Mouse (Mus musculus) adrenal gland, postnatal 4 days (tissue): Measurements from ENCODE around the gene Vsig8. TPM values are rescaled to one million over a fixed set of nuclear protein-coding genes. Genes with fewer than 3 reads are reported as not detected.

Experiments
- DNase-seq, 2 experiments: peaks; one replicate each; pipeline ENCODE4 v3.0.0; 2021 to 2022; ENCODE audit warnings: low spot score in 2 of 2, mixed read lengths in 2 of 2
- long read RNA-seq, 2 experiments: library from polyadenylated mRNA; stranded (forward); transcript quantifications; one replicate each; pipeline ENCODE4 v2.0.0; 2021
- total RNA-seq, 2 experiments: library from RNA; stranded (reverse); gene quantifications; 2 replicates each; pipeline ENCODE4 v1.2.3; 2021

The Vsig8 gene
- total RNA-seq = under 1 TPM in 1 of 2 experiments, not detected in 1; 0.17 TPM
- long read RNA-seq, experiment 1 = 0 reads
- long read RNA-seq, experiment 2, partial matches to known transcripts = 0 of 1 reads
- long read RNA-seq, experiment 2, other reads (novel, unspliced or antisense) = 1 of 1 reads

DNA sequence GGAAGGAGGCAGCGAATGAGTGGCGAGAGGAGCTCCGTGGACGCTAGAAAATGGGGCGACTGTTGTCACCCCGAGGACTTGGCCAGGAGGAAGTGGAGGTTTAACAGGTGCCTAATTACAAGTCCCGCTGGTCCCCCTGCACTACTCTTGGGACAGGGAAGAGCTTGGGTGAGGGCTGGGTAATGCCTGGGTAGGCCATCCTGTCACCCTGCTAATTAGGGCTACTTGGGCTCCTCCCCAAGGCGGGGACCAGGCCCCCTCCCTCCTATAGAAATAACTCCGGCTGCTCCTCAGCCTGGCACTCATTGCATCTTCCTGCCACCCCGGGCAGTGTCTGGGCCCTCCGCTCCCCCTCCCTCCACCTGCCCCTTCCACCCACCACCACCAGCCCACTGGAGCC lies at the start of gene Vsig8:
Gene Vsig8 (plus strand): TSS at position 301 of the 400 bp plus-strand sequence.
- no peak for DNase-seq

DNA sequence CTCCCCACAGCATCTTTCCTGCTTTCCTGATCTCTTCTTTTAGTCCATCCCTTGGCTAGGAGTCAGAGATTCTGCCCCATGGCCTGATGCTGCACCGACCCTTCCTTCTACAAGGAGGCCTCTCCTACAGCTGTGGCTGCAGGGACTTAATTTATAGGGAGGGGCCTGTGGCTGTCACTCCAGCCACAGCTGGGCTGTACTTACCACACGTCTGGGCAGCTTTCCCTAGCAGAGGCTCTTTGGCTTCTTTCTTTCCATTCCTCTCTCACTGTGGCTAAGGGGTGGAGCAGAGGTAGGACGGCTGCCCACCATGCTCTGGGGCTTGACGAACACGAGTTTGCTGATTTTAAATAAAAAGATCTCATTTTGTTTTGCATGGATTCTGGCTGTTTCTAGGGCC lies 48.7 kb upstream of the Vsig8 start:
- no peak for DNase-seq

DNA sequence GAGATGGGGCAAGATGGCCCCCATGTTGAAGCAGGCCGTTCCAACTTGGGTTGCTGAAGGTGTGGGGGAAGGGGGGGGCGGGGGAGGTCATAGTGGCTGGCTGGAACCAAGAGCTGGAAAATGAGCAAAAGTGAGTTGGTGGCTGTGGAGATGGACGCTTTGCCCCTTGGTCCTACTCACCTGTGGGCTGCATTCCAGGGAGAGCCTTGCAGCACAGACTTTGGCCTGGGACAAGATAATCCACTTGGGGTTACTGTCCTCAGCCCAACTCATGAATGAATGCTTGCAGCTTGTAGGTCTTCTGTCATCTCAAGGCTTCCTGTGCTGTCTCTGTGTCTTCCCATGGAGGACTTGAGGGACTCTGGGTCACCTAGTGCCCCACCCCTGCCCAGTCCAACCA lies 48.0 kb upstream of the Vsig8 start:
- no peak for DNase-seq

DNA sequence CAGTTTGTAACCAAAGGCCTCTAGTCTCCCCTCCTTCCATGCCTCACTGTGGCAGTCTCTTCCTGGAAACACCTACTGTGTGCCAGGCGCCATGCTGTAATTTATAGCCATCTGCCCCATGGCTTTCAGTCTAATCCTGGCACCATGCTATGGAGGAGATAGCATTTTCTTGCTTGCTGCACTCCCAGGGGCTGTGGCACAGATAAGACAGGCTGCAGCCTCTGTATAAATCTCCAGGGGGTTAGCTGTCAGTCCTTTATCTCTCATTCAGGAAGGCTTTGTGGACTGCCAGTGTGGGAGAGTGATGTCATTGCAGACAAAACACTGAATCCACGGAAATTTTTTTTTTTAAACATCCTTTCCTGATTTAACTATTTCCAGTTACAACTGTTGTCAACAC lies 47.6 kb upstream of the Vsig8 start:
- DNase-seq = no peak

DNA sequence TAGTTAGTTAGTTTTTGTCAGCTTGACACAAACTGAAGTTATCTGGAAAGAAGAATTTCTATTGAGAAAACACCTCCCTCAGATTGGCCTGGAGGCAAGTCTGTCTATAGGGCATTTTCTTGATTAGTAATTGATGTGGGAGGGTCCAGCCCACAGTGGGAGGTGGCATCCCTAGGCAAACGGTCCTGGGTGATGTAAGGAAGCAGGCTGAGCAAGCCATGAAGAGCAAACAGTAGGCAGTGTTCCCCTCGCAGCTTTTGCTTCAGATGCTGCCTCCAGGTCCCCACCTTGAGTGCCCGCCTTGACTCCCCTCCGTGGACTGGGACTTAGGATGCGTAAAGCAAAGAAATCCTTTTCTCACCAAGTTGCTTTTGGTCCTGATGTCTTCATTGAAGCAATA lies 46.5 kb upstream of the Vsig8 start:
- no peak for DNase-seq

DNA sequence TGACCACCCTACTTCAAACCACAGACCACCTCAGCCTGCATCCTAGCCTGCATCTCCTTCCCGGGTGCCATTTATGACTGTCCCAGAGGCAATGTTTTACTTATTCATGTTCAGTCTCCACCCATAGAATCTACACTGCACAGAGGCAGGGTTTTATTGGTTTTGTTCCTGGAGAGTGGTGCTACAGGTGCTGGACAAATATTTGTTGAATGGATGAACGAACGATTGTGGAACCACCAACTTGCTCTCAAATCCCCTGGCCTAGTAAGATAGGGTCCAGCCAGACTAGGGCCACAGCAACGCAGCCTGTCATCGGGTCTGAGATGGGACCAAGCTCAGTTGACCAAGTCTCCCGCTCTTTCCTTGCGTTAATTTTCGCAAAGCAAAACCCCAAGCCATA lies 45.8 kb upstream of the Vsig8 start:
- DNase-seq = no peak

DNA sequence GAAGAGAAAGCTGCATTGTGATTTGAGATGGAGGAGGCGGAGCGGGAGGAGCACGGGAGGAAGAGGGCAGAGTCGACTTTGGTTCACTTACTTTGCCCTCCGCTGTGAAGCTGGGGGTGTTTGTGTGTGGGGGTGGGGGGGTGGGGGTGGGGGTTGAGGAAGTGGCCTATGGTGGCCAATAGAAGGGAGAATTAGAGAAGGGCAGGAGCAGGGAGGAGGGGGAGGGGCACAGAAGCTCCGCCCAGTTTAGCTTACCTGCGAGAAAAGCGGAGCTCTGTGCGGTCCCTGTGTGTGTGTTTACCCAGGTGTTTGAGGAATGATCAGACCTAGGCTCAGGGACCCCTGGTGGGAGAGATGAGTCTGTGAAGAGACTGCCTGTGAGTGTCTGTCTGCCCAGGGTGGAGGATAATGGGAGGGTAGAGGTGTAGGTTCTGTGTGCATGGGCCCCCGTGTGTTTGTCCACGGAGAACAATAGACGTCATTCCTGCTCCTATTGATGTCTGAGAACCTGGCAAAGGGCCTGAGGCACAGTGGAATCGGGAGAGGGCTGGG lies 45.2 kb upstream of the Vsig8 start:
- no peak for DNase-seq

DNA sequence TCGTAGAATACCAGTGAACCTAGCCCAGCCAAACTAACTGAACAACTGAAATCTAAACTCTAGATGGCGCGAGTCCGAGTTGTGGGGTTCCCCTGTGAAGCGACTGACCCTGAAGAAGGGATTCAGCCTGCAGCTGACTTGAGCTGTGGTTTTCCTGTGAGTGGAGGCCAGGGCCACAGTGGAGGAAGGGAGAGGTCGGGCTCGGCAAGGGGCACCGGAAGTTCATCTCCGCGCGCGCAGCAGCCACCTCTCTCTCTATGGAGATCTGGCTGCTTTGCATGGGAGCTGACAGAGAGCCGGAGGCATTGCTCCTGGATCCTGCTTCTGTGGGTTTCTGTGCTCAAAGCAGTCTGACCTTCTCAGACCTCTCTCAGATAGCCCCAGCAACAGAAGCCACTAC lies 42.8 kb upstream of the Vsig8 start:
- DNase-seq = peak in 1 of 2 experiments; percentile 42

DNA sequence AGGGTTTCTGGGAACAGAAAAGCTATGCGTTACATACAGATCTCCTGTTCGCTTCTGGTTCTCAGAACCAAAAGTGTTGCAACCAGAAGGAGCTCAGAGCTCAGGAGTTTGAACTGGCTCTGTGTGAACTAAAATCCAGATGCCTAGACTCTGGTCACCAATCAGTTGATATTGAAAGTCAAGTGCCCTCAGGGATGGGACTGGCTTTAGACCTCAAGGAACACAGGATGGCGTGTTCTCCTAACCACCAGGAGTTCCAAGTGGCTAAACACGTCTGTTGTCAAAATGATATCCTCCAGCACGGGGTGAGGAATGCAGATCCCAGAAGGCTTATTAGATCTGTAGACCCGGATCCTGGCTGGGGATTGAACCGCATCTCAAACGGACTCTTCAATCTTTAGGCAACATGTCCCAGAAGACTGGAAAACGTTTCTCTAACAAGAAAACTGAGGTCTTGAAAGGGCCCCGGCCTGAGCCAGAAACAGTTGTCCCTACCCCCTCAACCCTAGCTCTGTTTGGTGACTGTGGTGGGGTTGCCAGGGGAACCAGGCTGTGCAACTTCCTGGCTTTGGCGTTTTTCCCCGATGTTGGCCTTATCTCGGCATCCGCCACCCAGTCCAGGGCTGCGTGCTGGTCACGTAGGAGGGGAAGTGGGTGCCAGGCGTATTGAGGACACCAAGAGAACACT lies 42.1 kb upstream of the Vsig8 start:
- no peak for DNase-seq

DNA sequence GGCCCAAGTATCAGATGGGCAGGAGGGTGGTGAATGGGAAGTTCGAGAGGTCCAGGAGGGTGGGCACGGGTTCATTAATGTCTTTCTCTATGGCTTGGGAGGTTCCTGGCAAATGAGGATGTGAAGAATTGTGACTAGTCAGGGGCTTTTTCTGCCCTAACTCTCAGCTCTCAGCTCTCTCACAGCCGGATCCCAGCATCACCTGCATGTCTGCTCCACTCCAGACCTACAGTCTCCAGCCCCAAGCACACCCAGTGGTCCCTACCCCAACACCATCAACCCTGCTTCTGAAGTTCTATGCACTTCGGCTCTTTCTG lies 41.6 kb upstream of the Vsig8 start:
- no peak for DNase-seq

DNA sequence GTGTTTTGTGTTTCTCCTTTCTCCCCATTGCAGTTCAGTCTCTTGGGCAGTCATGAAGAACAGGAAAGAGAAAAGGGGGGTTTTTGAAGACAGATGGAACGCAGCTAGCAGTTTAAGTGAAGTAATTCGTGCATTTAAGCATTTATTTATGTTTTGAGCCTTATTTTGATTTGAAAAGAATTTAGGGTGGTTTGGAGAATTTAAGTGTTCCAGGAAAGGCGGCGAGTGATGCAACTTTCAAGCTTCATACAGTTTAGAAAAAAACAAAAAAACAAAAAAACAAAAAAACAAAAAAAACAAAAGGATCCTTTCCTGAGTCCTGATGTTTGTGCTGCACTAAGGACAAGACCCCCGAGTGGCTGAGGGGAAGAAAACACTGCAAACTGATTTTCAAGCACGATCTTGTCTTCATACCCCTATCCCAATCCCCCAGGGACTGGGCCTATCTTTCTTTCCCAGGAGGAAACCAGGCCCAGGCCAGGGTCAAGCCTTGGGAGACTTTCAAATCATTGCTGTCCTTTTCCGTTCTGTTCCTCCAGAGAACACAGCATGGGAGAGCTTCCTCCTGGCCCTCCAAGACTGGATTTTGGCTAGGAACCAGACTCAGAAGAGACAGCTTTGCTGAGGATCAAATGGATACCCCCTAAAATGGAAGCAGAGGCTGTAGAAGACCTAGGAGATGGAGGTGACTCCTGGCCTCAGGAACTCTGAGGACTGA lies 41.0 kb upstream of the Vsig8 start:
- DNase-seq = no peak

DNA sequence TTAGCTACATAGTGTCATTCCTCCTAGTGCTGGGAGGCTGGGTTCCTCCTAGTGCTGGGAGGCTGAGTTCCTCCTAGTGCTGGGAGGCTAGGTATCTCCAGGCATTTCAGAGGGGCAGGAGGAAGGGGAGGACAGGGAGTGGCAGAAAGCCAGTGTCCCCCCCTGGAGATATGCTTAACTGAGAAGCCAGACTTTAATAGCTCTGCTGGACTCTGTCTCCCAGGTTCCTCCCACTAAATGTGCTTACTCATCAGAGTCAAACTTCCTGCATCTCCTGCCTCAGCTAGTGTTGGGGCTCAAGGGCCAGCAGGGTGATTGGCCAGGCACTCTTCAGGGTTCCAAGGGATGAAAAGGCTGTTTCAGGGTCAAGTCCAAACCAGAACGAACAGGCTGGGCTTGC lies 40.3 kb upstream of the Vsig8 start:
- no peak for DNase-seq

DNA sequence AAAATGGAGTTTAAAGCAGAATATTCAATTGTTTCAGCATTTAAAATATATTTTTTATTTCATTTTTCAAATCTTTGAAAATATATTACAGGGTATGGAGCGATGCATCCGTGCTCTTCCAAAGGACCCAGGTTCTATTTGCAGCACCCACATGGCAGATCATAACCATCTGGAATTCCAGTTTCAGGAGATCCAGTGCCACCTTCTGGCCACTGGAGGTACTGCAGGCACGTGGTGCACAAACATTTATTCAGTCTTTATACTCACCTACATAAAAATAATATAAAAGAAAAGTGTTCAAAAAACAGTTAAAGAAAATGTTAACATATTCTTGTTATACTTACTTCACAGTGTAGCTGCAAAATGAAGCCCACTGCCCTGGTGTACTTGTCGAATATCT lies 37.7 kb upstream of the Vsig8 start:
- no peak for DNase-seq

DNA sequence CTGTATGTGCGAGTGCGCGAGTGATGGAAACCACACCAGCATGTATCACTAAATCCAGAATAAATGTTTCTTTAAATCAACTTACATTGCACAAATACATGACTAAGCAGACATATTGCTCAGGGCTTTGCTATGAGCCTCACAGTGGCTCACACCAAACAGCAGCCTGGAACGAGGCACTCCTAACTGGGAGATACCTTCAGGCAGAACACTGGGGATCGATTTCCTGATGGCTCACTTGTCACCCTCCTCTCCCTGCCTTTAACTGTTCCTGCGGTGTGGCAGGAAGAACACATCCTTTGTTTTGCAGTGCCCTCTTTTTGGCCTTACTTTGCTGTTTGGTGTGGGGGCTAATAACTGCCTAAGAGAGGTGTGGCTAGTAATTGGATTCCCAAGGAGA lies 36.1 kb upstream of the Vsig8 start:
- no peak for DNase-seq

DNA sequence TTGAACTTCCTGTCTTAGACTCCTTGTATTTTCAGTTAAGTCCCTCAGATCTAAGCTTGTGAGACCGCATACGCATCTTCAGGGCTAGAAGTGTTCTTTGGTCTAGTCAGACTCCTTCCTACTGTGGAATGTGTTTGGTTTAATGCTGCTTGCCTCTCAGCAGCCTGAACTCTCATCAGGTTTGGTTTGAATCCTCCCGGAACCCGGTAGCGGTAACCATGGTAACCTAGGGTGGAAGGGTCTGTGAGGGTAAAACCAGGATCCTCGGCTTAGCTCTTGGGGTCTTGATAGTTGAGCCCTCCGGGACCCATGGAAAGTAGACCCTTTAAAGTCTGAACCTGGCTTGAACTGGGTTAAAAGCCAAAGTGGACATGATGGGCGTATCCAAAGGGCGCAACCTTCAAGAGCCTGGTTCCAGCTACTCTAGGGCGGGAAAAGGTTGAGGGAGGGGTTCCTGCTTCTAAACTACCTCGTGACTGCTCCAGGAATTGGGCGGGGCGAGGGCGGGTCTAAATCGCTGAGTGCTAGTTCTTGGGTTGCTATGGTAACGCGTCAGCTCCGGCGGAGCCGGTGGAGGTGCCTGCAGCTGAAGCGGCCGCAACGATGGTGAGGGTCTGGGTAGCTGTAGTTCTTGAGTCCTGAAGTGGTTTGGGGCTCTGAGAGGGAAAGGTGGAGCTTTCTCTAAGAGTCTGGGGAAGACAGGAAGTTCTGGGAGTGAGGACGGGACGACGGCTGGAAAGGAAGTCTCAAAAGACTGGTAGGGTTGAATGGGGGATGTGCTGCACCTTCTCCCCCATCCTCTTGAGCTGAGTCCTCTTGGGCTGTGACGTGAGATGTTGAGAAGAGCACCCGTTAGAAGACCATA lies 34.9 kb upstream of the Vsig8 start, which contains the start of gene Cfap45:
Gene Cfap45 (plus strand): TSS at position 226 of the 865 bp plus-strand sequence.
- peak; percentile 38 to 59 for DNase-seq

DNA sequence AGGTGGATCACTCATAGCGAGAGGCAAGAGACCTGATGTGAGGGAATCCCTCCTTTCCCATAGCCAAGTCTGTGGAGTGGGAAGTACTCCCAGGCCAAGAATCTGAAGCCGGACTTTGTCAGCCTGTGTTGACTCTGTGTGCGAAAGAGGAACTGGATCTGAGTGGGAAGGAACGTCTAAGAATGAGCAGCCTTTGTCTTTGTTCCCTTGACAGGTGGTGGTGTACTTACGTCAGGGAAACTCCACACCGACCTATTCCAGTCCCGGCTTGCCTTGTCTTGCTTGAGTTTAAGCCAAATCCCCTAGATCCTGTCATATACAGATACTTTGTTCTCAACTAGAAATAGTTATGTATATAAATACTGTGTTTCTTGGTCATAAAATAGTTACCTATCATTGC lies 33.2 kb upstream of the Vsig8 start:
- no peak for DNase-seq

DNA sequence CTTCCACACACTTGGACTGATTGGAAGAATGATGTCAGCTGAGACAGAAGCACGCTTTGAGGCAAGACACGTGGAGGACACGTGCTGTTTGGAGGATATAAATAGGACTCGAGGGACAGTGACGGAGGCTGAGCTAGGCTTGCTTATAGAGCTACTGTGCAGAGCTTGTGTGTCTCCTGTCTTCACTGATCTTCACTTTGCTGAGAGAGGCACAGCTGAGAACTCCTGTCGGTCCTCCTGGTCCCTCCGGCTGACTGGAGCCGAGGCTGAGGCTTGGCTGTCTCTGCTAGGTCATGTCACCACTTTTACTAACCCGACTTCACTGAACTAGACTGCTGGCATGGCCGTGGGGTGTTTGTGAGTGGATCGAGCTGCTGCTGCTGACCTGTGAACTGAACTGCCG lies 32.0 kb upstream of the Vsig8 start:
- no peak for DNase-seq

DNA sequence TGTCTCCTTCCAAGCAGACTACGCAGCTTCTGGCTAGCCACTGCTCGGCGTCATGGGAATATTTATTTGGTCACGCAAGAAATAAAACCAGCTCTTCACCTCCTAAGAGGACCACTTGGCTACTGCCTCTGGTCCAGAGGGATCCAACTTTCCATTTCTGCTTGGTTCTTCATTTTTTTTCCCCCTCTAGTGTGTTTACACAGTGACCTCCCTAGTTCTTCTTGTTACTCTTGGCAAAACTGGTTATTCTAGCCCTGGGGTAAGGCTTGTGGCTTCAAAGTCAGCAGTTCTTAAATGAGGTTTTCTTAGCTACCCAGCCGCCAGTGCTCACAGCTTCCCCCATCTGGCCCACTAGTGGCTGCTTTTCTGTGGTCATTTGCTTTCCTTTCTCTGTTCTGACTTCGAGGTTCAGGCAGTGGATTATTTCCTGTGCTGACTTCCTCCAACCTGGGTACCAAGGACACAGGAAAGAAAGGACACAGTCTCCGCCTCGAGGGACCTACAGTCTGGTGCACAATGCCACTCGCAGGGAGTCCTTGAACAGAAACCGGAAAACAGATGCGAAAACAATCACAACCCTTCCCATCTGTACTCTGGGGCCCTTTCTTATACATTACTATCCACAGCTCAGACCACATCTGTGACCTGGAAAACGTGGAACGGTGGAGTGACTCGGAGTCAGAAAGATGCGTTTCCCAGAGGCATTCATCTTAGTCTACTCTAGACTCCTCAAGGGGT lies 30.5 kb upstream of the Vsig8 start:
- DNase-seq = no peak

DNA sequence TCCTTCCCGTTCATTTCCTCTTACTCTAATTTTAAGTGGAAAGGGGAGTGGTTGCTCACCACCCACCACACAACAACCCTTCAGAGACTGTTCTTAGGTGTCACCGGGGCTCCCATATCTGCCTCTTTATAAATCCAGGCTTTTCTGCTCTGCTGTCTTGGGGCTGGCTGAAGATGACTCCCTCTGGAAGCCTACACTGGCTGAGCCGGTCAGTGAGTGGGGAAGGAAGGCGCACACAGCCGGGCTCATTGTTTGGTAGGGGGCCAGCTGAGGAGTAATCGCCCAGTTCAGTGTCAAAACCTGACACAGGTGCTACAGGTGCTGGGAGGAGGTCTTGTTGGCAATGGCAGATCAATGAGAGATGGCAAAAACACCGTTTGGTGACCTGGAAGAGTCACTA lies 29.8 kb upstream of the Vsig8 start:
- no peak for DNase-seq

DNA sequence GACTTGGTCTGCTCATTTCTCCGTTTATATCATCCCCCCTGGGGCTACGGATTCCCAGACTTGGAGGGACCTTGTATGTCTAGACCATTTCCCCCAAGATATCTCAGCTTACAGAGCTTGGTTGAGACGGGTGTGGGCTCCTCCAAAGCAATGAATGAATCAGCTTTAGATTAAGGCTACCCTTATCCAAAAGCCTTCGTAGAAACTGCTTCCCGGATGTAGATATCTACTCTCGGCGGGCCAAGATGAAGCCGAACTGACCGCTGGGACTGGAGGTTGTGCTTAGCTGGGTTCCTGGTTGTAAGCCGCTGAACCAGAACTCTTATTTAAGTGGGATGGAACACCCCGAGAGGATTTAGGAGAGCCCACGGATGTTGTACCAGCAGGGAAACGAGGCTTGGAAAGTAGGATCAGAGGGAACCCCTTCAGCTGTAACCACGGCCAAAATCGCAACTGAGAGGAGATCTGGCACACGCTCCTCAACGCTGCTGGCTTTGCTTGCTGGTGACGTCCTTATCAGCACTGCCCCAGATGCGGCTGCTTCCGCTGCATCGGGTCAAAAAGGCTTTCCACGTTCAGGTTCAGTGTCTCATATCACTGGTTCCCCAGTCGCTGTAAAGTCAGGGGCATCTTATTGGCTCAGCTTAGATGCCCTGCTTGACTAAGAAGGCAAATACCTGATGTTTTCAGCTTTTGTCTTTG lies 29.2 kb upstream of the Vsig8 start:
- no peak for DNase-seq
